Mouse (Mus musculus) kidney, postnatal 10 days (tissue): ENCODE data around the gene Tmeff1.

Experiments used
- DNase-seq: peaks from one replicate; pipeline ENCODE4 v3.0.0; 2021; ENCODE audit warnings: mixed read lengths

Gene Tmeff1

GRCm38 (mm10) chr4:48584421-48585240 is at the start of gene Tmeff1:
Tmeff1 (plus strand) TSS chr4:48585174.
- DNase-seq = peak; percentile 71

DNA sequence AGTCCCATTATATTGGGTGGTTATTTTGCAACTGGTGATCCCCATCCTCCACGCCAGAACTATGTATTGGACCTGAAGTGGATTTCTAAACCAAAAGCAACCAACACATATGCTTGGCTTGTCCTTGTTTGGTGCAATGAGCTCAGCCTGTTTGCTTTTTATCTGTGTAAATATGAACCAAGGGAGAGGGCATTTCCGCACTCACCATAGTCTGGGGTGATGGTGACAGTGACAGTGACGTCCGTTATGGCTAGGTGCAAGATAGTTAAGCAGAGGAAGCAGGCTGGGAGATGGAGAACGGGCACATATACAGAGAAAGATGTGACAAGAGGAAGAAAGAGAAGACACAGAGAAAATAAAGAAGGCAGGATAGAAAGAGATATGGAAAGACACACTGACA is 48.7 kb upstream of the Tmeff1 start:
- no peak for DNase-seq

DNA sequence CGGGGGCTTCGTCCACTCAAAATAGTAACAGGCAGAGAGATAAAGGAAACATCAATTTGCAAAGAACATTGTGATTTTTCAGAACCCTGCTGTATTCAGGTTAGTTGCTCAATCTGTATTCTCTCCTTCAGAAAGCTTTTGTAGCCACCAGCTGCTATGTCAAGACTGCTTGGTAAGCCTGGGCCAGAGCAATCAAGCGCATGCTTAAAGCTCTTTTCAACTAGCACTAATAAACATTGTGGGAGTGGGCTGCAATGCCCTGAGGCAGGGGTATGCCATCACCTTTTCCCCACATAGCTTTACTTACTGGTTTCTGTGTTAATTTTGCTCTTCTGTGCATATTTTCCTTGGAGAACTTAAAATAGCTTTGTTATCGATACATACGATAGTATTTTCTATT is 48.0 kb upstream of the Tmeff1 start:
- no peak for DNase-seq

DNA sequence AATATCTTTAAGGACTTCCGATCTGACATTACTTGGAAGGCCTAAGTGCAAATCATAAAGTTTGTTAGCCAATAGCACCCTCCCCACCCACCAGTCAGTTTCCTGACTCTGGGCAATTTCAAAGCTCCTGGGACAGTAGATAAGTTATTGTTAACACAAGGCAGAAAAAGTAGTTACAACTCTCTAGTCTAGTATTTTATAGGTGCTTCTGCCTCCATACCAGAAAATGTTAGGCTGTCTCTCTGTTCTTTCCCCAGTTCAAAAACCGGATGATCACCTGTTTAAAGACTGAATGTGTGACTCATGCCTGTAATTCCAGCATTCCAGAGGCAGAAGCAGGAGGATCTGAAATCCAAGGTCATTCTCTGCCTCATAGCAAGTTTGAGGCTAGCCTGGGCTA is 46.4 kb upstream of the Tmeff1 start:
- DNase-seq = no peak

DNA sequence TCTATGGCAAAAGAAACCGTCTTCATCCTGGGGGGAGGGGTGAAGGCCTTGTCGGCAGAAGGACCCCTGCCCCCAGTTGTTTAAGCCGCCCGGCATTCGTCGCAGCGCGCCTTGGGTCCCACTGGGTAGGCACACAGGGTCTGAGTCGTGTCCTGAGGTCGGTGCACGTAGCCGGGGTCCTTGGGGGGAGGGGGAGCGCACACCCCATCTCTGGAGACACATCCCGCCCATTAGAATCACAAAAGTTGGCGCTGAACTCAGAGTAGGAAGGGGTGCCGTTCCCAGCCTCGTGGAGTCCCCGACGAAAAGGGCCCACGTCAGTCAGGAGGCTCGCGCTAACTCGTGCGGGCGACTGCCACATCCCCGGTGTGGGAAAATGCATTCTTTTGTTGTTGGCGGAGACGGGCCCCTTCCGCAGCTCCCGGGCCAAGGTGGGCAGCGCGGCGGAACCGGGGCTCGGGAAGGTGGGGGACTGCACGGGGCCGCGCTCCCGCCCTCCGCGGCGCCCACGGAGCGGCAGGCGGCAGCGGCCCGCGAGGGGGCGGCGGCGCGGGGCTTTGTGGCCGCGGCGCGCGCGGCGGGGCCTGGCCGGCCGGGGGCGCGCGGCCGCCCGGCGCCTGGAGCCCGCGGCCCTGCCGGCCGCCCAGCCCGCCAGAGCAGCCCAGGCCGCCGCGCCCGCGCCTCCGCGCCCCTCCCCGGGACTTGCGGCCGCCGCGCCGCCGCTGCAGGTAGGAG is 45.0 kb upstream of the Tmeff1 start, which contains the start of gene Msantd3:
TSS of gene Msantd3 (plus strand) at position 95 of the 735 bp plus-strand sequence.
- DNase-seq = peak; percentile 71

DNA sequence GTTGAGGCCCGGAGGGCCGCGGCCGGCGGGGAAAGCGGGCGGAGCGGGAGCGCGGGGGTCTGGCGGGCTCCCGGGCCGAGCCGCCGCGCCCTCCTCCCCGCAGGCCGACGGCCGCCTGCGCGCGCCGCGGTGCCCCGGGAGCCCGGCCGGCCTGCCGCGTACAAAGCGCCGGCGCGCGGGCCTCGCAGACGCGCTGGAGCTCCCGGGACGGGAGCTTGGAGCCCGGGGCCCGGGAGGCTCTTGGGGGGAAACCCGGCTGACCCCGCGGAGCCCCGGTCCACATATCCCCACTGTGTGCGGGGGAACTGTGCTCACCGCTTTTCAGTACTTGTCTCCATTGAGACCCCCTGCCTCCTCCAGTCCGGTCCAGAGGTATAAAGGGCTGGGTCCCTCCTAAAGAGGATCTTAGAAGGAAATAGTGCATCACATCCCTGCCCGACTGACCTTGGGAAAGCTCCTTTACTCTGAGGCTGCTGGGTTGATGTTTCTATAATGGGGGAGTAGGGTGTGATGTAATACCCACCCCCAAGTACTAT is 44.3 kb upstream of the Tmeff1 start:
- peak; percentile 65 for DNase-seq

DNA sequence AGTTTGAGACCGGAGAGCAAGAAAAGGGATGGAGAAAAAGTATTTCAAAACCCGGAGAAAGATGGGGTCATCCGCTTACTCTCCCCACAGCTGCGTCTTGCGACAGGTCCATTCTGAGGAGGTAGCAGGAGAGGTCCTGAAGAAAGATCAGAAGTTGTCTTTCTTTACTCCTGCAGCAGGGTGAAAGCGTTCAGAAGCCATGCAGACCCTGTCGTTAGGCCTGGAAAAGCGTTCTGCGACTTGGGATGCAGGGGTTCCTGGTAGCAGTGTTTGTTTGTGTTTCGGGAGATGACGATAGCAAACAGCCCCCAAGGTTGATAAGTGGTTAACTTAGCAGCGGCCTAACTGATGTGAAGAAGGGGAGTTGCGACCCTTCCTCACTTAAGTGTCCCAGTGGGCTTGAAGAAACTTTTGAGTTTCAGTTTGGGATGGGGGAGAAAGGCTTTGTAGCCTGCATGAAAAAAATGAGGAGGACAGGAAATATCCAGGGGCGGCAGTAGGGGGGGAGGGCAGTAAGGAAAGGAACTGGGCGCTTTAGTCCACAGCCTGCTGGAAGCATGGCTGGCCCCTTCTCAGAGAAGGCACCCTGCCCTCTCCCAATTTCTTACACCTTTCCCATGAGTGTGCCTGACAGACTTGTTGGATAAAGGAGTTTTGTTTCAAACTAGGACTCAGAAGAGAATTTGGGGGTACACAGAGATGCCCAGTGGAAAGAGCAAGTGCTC is 43.3 kb upstream of the Tmeff1 start:
- peak; percentile 48 for DNase-seq

GRCm38 (mm10) chr4:48542351-48542750 is 42.6 kb upstream of the Tmeff1 start:
- no peak for DNase-seq

- no peak for DNase-seq
Measured at GRCm38 (mm10) chr4:48543071-48543865, 41.7 kb upstream of the Tmeff1 start.

DNA sequence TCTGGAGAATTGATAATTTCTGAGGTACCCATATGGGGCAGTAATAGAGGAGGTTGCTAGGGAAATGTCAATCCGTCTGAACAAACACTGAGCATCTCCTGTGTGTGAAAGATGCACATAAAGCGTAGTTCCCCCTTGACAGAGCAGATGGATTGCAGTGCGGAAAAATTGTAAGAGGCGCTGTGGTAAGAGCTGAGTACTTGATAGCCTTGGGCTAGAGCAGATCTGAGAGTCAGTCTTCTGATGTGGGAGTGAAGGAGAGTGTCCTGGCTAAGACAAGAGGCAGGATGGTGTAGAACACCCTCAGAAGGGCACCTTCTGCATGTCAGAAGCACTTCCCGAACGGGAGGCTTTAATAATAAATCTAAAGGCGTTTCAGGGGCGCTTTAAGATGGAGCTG is 40.8 kb upstream of the Tmeff1 start:
- DNase-seq = no peak

DNA sequence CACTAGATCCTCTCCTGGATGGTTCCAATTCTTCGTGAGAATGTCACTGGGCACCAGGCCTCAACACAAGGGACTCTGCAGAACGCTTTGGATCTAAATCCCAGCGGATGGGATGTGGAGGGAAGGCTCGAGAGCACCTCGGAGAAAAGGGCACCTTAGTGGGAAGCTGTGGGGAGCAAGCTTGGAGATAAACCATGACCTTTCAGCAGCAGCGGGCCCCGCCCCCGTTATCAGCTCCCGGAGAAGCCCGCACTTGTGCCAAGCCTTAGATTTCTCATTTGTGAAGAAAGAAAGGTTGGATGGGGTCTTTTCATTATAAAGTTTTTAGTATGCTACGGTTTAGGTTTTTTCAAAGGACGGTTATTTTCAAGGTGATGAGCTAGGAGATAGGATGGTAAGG is 39.0 kb upstream of the Tmeff1 start:
- DNase-seq = no peak

DNA sequence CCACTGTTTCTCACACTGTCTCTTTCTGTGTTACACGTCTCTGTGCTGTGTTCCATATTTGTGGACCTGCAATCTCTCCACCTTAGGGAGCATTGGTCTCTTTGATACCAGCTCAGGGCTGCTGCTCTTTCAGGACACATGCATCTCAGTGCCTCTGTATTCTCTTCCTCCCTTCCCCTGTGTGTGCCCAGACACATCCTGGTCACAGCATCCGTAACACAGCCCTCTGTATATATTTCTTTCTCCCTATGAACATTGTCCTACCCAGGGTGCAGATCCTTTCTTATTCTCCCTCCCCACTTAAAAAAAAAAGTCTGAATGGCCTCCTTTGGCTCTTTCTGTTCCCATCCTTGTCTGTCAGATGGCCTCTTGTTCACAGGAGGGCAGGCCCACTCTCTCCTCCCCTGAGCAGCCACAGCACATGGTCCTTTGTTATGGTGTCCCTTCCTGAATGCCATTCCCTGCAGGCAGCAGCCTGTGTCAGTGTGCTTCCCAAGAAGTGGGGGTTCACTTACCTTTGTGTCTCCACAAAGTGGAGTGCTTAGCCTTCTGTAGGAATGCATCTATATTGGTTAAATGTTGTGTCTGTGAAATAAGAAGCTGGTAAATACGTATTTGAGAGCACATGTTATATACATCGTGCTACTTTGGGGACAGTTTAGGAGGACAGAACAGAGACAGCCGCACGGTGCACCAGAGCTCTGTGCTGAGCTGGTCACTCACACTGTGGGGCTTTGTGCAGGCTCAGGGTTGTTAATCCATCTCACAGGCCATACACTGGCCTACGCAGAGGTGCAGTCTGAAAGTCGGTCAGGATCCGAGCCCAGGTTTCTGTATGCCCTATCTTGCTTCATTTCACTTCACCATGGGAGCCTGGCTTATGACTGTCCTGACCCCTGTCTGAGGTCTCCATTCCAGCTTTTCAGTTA is 38.1 kb upstream of the Tmeff1 start:
- DNase-seq = no peak

- DNase-seq = no peak
Measured at GRCm38 (mm10) chr4:48548393-48549045, 36.5 kb upstream of the Tmeff1 start.

GRCm38 (mm10) chr4:48549661-48550060 is 35.3 kb upstream of the Tmeff1 start:
- no peak for DNase-seq

GRCm38 (mm10) chr4:48552486-48553064 is 32.4 kb upstream of the Tmeff1 start:
- DNase-seq = no peak

DNA sequence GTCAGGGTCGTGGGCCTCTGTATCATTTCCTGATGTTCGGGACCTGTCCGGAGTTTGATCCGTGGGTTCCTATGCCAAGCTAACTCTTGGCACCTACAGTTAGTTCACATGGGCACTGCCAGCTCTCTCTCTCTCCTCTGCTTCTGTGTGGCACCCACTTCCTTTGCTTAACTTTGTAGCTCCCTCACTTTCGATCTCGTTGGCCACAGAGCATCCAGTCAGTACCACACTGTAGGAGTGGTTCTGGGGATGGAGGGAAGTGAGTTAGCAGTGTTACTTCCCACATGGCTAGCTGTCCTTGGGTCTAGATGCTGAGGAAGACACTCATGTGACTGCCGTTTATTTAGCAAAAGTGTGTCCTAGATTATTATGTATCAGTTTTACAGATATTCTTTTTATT is 30.8 kb upstream of the Tmeff1 start:
- DNase-seq = no peak

GRCm38 (mm10) chr4:48555729-48556128 is 29.2 kb upstream of the Tmeff1 start:
- peak; percentile 71 for DNase-seq

DNA sequence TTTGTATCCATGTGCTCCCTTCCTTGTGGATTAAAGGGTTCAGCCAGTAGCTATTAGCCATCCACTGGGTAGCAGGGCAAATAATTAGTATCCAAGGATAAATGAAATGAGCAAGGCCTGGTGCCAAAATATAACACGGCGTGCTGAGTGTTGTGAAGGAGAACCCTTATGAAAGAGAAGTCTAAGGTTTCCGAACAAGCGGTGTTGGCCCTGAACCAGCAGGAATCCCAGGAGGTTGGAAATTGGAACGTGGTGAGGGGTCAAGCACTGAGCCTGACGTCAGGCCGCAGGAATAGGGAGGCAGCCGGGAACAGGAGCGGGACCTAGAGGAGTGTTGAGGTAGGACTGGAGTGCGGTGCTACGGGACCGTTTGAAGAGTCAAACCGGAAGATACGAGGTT is 25.3 kb upstream of the Tmeff1 start:
- no peak for DNase-seq

GRCm38 (mm10) chr4:48561824-48562223 is 23.1 kb upstream of the Tmeff1 start:
- DNase-seq = no peak

DNA sequence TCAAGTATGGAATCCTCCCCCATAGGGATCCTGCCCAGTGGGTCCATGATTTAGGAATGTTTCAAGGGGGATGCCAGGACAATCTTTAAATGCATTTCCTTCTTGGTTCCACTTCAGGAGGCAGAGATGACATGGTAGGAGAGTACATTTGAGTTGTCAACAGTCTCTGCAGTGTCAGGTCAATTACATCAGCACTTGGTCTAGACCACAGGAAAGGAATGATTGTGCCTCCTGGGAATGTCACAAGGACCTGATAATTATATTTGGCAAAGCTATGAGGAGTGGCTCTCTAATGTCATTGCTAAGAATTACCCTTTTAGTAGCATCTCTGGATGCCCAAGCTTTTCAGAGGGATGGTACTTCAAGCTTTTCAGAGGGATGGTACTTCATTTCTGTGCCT is 20.0 kb upstream of the Tmeff1 start:
- DNase-seq = no peak
